Mouse (Mus musculus): ENCODE results near the gene Tjp3.

DNA sequence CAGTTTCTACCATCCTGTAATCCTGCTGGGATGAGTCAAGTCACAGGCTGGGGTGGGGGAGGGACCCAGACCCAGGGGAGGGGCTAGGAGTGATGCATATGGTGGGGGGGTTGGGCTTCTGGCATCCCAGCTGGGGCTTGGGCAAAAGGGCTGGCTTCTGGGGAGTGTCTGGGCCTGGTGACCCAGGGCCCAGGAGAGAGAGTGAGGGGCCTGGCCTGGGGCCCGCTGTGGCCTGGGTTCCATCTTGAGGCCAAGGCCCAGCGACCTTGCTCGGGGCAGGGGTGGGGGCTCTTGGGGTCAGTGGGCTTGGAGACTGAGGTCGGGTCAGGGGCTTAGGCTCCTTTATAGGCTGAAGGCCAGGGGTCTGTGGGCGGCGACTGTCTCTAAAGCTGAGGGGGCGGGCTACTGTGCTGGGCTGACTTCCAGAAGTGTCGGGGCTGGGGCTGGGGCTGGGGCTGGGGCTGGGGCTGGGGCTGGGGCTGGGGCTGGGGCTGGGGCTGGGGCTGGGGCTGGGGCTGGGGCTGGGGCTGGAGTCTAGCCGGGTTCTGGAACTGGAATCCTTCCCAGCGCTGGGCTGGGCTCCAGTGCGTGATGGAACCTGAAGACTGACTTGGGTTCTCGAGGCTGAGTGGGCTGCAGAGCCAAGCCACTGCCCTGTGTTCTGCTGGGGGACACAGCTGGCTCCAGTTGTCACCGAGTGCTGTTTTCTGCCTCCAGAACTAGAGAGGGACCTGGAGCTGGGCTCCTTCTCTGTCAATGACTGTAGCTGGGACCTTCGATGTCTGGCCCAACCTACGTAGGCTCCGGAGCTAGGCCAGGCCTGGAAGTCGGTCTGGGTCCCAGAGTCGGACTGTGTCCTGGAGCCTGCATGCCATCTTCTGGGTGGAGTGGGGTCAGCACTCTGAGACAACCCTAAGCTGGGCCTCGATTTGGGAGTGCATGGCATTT lies 44.3 kb upstream of the Tjp3 start:
- no peak for TF ChIP-seq CTCF (IDR thresholded peaks at IDR 0.05; ENCODE audit: borderline replicate concordance, insufficient read depth, low read depth, low read length)
- TF ChIP-seq POLR2A (IDR thresholded peaks at IDR 0.05; ENCODE audit: borderline replicate concordance, insufficient read depth, low read length): no peak

Measured in cerebellum, adult 2 months (tissue).